Mouse (Mus musculus) lung, embryonic 16.5 days (tissue): ENCODE measurements around the gene Pfkp. TPM values are rescaled to one million over a fixed set of nuclear protein-coding genes. Genes with fewer than 3 reads are reported as not detected.
A peak's percentile ranks its signal among the peaks of the same experiment; 100 is the strongest.

Source experiments
- ATAC-seq: fragments of 200-750 bp; cut with Nextera tagmentation; 2 replicates; pipeline ENCODE4 v1.8.0; 2017; ENCODE audit warnings: low read depth, mild to moderate bottlenecking, moderate library complexity
- H3K27ac ChIP-seq: fragments of 300-500 bp; sonication (generic); 2 replicates; pipeline ENCODE4 v1.5.1; 2014; ENCODE audit warnings: mild to moderate bottlenecking, control low read depth, low read length
- H3K27me3 ChIP-seq: fragments of 300-500 bp; sonication (generic); 2 replicates; pipeline ENCODE4 v1.6.1; 2014; ENCODE audit warnings: low read depth, low read length, mixed read lengths; ENCODE audit not compliant: control insufficient read depth, insufficient read depth
- H3K36me3 ChIP-seq: fragments of 300-500 bp; sonication (generic); 2 replicates; pipeline ENCODE4 v1.6.1; 2014; ENCODE audit warnings: low read length; ENCODE audit not compliant: control insufficient read depth, insufficient read depth
- H3K4me1 ChIP-seq: fragments of 300-500 bp; sonication (generic); replicated peaks from 2 replicates; pipeline ENCODE4 v1.6.1; 2014; ENCODE audit warnings: low read length, mixed read lengths; ENCODE audit not compliant: control insufficient read depth, insufficient read depth
- H3K4me2 ChIP-seq: fragments of 300-500 bp; sonication (generic); 2 replicates; pipeline ENCODE4 v1.6.1; 2014; ENCODE audit warnings: low read depth, low read length, control low read depth
- H3K4me3 ChIP-seq: fragments of 300-500 bp; sonication (generic); 2 replicates; pipeline ENCODE4 v1.5.1; 2014; ENCODE audit warnings: mild to moderate bottlenecking, low read length, control low read depth
- H3K9ac ChIP-seq: fragments of 300-500 bp; sonication (generic); 2 replicates; pipeline ENCODE4 v1.6.1; 2014; ENCODE audit warnings: low read length, control low read depth
- H3K9me3 ChIP-seq: fragments of 300-500 bp; sonication (generic); 2 replicates; pipeline ENCODE4 v1.6.1; 2016; ENCODE audit warnings: low read length; ENCODE audit not compliant: control insufficient read depth
- WGBS: fragments of 180-500 bp; shearing (Covaris S2); extraction: QIAGEN DNeasy Blood & Tissue Kit; methylation state at CpG from one replicate; pipeline ENCODE4 v1.1.7; 2014; 5-methylcytosine and 5-hydroxymethylcytosine counted together
- polyA plus RNA-seq: library from polyadenylated mRNA; unstranded; fragments of >200 nt; fragmentation: Nextera tagmentation; extraction: Ambion mirVana; gene quantifications from 2 replicates; pipeline ENCODE4 v1.2.1, GENCODE M21; 2015

The Pfkp gene
- polyA plus RNA-seq, 1 experiment from 2014 or later: 34.6 TPM

DNA sequence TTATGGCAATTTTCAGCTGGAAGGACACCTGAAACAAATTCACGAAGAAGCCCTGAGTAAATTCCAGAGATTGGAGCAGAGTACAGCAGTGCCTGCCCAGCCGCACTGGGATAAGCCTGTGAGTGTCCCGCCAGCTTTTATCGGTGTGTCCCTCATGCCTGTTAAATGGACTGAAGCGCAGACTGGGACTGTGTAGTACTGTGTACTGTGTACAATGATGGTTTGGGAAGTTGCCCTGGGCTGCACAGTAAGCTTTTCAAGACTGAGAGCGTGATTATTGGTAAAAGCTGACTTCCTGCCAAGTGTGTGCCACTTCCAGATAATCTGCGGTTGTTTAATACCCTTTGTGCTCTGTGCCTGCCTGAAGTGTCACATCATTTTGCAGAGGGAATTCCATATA is 90.8 kb downstream of the Pfkp start:
- Histone ChIP-seq H3K36me3 (peaks cover 50% of the 10 kb centered on the region), H3K9ac (no peak overlapping the region), H3K9me3 (no peaks in the 10 kb centered on the region), H3K27me3 (no peaks in the 10 kb centered on the region), H3K27ac (no peak overlapping the region), H3K4me3 (no peak overlapping the region), H3K4me2 (no peak overlapping the region), H3K4me1 (no peaks in the 10 kb centered on the region)
- WGBS: 84% methylated on average over 7 of the region's 7 CpGs
- no peak for ATAC-seq

DNA sequence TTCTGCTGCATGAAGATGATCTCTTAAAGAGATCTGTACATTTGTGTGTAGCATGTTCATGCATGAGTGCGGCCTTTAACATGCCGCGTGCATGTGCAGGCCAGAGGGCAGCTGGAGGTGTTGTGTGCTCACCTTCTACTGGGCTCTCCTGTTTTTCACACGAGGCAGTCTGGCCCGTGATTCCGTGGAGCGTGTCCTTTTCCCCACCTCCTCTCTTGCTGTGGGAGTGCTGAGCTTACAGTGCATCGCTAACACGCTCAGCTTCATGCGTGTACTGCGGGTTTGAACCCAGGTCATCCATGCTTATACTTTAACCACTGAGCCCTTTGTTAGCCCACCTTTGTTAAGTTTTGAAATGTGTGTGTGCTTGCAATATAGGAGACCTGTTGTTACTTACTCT is 92.9 kb downstream of the Pfkp start:
- H3K36me3 ChIP-seq: peaks cover 48% of the 10 kb centered on the region
- no peak overlapping the region for H3K27ac ChIP-seq
- no peaks in the 10 kb centered on the region for H3K9me3 ChIP-seq
- no peaks in the 10 kb centered on the region for H3K27me3 ChIP-seq
- no peak for ATAC-seq
- H3K9ac ChIP-seq: no peak overlapping the region
- no peaks in the 10 kb centered on the region for H3K4me1 ChIP-seq
- no peak overlapping the region for H3K4me2 ChIP-seq
- 92% methylated on average over 11 of the region's 11 CpGs for WGBS
- H3K4me3 ChIP-seq: no peak overlapping the region

DNA sequence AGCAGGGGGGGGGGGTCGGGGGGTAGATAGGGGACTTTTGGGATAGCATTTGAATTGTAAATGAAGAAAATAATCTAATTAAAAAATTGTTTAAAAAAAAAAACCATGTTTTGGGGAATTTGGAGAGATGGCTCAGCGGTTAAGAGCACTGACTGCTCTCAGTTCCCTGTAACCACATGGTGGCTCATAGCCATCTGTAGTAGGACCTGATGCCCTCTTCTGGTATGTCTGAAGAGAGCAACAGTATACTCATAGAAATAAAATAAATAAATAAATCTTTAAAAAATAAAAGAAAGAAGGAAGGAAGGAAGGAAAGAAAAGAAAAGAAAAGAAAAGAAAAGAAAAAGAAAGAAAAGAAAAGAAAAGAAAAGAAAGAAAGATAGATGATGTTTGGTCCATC is 94.9 kb downstream of the Pfkp start:
- Histone ChIP-seq H3K4me1 (peaks cover 8% of the 10 kb centered on the region), H3K9me3 (no peaks in the 10 kb centered on the region), H3K9ac (no peak overlapping the region), H3K27me3 (no peaks in the 10 kb centered on the region), H3K36me3 (peaks cover 40% of the 10 kb centered on the region), H3K27ac (no peak overlapping the region), H3K4me2 (no peak overlapping the region), H3K4me3 (no peak overlapping the region)
- WGBS: 79% methylated on average over 2 of the region's 2 CpGs
- no peak for ATAC-seq

DNA sequence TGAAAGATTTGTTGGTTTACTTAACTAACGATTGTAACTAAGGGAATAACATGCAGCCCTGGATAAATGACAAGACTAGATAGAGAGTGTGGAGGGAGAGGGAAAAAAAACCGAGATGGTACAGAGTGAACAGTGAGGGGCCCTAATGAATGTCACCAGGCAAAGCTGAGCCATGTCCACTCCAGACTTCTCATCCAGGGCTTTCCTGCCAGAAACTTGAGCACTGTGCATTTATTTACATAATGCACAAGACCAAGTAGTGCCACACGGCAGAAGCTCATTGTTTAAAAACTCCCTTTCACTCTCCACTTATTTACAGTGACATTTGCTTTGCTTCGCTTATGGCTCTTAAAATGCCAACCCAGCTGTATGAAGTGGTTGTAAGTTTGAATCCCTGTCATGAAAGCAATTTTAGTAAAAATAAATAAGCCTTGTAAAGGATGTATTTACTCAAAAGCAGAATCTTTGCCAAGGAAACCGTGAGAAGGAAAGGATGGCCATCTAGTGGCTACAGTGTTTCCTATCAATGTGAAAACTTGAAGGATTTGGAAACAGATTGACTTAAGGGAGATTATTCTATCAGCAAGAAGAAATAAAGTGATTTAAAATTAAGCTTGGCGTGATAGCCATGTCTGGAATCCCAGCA is 113.2 kb downstream of the Pfkp start:
- peak; percentile 61 for ATAC-seq
- Histone ChIP-seq H3K27ac (no peak overlapping the region), H3K27me3 (no peaks in the 10 kb centered on the region), H3K36me3 (no peaks in the 10 kb centered on the region), H3K4me1 (peaks cover 9% of the 10 kb centered on the region; the same call in 1 of the 2 replicates), H3K4me2 (no peak overlapping the region), H3K9me3 (no peaks in the 10 kb centered on the region), H3K9ac (no peak overlapping the region), H3K4me3 (no peak overlapping the region)
- WGBS: 17% methylated on average over 6 of the region's 6 CpGs

DNA sequence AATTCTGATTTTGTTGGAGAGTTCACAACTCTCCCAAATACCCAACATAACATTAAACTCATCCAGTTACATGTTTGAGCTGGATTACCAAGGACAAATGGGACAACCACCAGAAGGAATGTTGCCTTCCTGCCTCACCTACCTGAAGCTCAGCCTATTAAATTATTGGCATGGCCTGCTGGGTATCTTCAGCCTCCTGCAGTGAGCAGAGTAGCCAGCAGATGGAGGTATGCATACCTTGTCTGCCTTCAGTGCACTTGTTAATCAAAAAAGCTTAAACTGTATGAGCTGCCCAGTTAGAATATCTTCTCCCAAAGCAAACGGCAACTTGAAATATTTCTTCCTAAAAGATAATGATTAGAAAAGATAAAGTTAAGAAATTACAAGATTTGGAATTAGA is 115.9 kb downstream of the Pfkp start:
- Histone ChIP-seq H3K9ac (no peak overlapping the region), H3K4me3 (no peak overlapping the region), H3K27ac (no peak overlapping the region), H3K9me3 (no peaks in the 10 kb centered on the region), H3K27me3 (no peaks in the 10 kb centered on the region), H3K4me2 (no peak overlapping the region), H3K36me3 (no peaks in the 10 kb centered on the region), H3K4me1 (peaks cover 9% of the 10 kb centered on the region; the same call in 1 of the 2 replicates)
- WGBS: 81% methylated on average over 1 of the region's 1 CpGs
- ATAC-seq: no peak

Other genes with a start within 250 kb of the Pfkp start
- 65.8 and 78.0 TPM in 2 replicates for gene Pitrm1, start 100.6 kb downstream of the Pfkp start, polyA plus RNA-seq